Mouse (Mus musculus): ENCODE data around the gene Sec14l1.

GRCm38 (mm10) chr11:117163098-117163497 is 48.1 kb downstream of the Sec14l1 start:
- TF ChIP-seq POLR2A (IDR thresholded peaks at IDR 0.05; ENCODE audit: borderline replicate concordance, control insufficient read depth, low read depth, low read length) (no peak), CTCF (IDR thresholded peaks at IDR 0.05; ENCODE audit: control insufficient read depth, insufficient read depth, low read length) (no peak)
